Mouse (Mus musculus) olfactory bulb, adult 2 months (tissue): ENCODE data around the gene Trim33. TPM values are rescaled to one million over a fixed set of nuclear protein-coding genes. Genes with fewer than 3 reads are reported as not detected.

Experiments
- H3K27ac ChIP-seq: fragments of 200-500 bp; 2 replicates; pipeline ENCODE4 v1.5.1; 2012; ENCODE audit warnings: low read depth, low read length; ENCODE audit not compliant: insufficient read depth
- H3K4me1 ChIP-seq: fragments of 200-500 bp; 2 replicates; pipeline ENCODE4 v1.6.1; 2012; ENCODE audit warnings: low read length; ENCODE audit not compliant: control insufficient read depth, insufficient read depth
- H3K4me3 ChIP-seq: fragments of 200-500 bp; 2 replicates; pipeline ENCODE4 v1.5.1; 2012; ENCODE audit warnings: mild to moderate bottlenecking, low read depth, low read length, moderate library complexity; ENCODE audit not compliant: insufficient read depth
- CTCF ChIP-seq: fragments of 200-500 bp; IDR thresholded peaks from 2 replicates; pipeline ENCODE4 v1.5.1; 2012; ENCODE audit warnings: low read depth, mild to moderate bottlenecking, low read length, moderate library complexity; ENCODE audit not compliant: insufficient read depth
- POLR2A ChIP-seq: fragments of 200-500 bp; IDR thresholded peaks from 2 replicates; pipeline ENCODE4 v1.6.1; 2012; ENCODE audit warnings: mild to moderate bottlenecking, low read depth, low read length, moderate library complexity; ENCODE audit not compliant: insufficient read depth
- WGBS: fragments of 180-500 bp; shearing (Covaris S2); methylation state at CpG from one replicate; pipeline ENCODE4 v1.1.7; 2018; 5-methylcytosine and 5-hydroxymethylcytosine counted together
- polyA plus RNA-seq: library from polyadenylated mRNA; stranded (reverse); fragments of >200 nt; gene quantifications from 2 replicates; pipeline ENCODE4 v1.2.4, GENCODE M21; 2012; ENCODE audit warnings: low replicate concordance; ENCODE audit not compliant: missing spikeins, insufficient read depth, insufficient read length

Trim33 gene
- polyA plus RNA-seq, 1 experiment = 252 TPM

DNA sequence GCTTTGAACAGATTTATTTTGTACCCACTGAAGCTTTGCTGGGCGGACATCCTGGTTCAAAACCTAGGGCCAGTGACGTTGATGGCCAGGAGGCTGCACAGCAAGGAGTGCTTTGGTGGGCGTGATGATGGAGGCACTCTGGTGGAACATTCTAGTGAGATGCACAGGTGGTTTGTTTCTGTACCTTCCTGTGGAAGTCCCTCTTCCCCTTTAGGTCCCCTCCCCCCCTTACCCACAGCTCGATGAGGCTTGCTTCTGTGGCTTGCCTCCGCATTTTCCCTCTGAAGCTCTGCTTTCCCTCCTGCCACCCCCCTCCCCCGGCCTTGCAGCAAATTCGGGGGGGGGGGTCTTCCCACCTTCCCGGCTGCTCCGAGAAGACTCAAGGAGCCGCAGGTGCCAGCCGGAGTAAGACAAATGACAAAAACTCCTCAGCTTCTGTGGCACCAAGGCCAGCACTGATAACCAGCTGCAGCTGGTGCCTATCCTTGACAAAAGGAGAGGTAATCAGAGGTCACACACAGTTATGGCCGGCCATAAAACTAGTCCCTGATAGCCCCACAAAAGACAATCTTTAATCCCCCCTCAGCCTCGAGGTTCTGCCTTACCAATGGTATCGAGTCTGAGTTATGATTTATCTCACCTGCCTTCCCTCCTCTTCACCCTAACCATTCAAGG lies 96.2 kb downstream of the Trim33 start:
- WGBS = 66% methylated on average over 14 of the region's 14 CpGs
- Histone ChIP-seq H3K4me1 (no peaks in the 10 kb centered on the region), H3K4me3 (no peak overlapping the region), H3K27ac (no peak overlapping the region)
- TF ChIP-seq POLR2A = no peak
- TF ChIP-seq CTCF = no peak

DNA sequence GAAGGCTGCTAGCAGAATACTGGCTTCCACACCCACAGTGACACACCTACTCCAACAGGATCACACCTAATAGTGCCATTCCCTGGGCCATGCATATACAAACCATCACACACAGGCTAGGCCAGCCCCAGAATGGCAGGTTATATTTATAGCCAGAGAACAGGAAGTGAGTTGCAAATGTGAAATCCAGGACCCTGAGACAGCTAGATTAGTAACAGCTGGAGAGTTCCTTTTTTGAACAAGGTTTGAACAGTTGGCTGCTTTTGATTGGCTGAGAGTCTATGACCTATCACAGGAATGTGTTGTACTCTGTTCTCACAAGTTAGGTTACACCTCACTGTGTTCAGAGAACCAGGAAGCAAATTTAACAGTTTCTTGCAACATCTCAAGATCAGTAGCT lies 98.9 kb downstream of the Trim33 start:
- Histone ChIP-seq H3K27ac (no peak overlapping the region), H3K4me3 (no peak overlapping the region)

DNA sequence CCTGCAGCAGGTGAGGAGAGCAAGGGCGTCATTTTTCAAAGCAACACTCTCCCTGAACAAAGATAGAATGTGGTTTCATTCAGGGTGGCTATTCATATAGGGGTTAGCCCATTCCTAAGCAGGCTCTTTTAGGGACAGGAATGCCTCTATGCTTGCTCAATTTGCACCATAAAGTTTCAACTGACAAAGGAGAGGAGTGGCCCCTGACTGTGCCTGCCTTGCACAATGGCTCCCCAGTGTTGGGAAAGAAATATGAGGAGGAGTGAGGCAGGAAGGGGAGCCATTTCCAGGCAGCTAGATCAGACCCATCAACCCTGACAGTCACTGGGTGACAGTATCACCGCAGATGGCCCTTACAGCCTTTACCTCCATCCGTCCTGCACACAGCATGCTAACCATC lies 100.3 kb downstream of the Trim33 start:
- TF ChIP-seq POLR2A (no peak), CTCF (no peak)
- Histone ChIP-seq H3K4me1 (peaks cover 2% of the 10 kb centered on the region; the same call in 1 of the 2 replicates), H3K27ac (no peak overlapping the region), H3K4me3 (no peak overlapping the region)
- WGBS = 82% methylated on average over 3 of the region's 3 CpGs

More for the DNA sequence above, 98.9 kb downstream of the Trim33 start:
- TF ChIP-seq POLR2A = no peak
- TF ChIP-seq CTCF = no peak
- H3K4me1 ChIP-seq = no peaks in the 10 kb centered on the region

DNA sequence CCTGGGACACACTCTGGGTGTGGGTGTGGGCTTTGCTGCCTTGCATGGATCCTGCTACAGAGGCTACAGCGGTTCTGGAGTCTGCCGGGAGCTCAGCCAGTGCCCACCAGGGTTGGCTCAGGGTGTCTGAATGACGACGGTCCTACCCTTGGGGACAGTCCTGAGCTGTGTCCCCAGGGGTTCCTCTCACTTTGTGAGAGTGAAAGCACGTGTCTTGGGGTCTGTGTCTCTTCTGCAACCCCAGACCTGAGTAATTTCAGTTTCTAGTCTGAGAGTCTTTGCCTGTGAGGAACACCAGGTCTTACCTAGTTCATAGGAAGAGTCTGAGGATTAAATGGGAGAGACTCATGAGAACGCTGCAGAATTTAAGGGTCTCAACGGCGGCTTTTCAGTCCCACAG lies 101.7 kb downstream of the Trim33 start:
- TF ChIP-seq POLR2A = no peak
- TF ChIP-seq CTCF = no peak
- no peak overlapping the region for H3K27ac ChIP-seq
- 89% methylated on average over 8 of the region's 8 CpGs for WGBS
- peaks cover 2% of the 10 kb centered on the region; the same call in 1 of the 2 replicates for H3K4me1 ChIP-seq
- H3K4me3 ChIP-seq = no peak overlapping the region

DNA sequence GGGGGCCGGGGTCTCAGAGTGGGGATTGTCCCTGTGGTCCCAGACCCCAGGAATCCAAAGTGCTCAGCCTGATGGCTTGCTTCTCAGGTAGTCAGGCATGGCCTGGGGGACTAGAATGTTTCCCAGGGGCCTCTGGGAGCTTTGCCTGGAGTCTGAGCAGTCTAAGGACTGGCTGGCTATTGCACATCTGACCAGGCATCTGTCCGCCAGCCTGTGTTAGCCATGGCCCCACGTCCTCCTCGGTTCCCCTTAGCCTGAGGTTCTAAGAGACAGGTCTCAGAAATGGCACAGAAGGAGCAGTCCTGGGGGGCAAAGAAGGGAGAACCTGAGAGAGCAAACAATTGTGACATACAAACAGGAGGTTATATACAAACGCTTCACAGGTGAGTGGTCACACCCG lies 102.3 kb downstream of the Trim33 start:
- H3K4me1 ChIP-seq = peaks cover 2% of the 10 kb centered on the region; the same call in 1 of the 2 replicates
- 96% methylated on average over 6 of the region's 6 CpGs for WGBS
- TF ChIP-seq CTCF (no peak), POLR2A (no peak)

DNA sequence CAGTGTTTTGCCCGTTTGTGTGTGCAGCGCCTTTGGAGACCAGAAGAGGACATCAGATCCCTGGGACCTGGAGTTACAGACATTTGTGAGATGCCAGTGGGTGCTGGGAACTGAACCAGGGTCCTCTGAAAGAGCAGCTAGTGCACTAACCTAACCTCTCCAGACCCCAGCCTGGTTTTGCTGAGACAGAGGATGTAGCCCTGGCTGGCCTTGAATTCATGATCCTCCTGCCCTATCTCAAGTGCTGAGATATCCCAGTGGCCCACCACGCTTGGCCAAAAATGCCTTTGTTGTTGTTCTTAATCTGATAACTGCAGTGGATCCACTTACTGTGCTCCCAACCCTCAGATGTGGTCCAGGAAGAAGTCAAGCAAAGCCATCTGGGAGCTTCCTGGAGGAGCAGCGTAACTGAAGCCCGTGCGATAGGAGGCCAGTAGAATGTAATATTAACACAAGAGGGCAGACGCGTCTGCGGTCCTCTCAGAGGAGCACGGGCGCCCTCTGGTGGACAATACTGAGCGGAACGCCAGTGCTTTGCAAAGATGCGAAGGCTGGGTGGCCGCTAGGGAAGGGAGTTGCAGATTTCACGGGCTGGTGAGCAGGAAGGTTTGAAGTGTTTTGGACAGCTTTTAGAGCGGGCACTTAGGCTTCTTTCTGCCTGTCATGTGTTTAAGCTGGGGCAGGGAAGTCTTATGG lies 103.9 kb downstream of the Trim33 start:
- no peak for TF ChIP-seq POLR2A
- TF ChIP-seq CTCF = peak; percentile 98
- H3K4me3 ChIP-seq = no peak overlapping the region
- peaks cover 2% of the 10 kb centered on the region; the same call in 1 of the 2 replicates for H3K4me1 ChIP-seq
- 17% methylated on average over 17 of the region's 17 CpGs for WGBS
- no peak overlapping the region for H3K27ac ChIP-seq

More for the DNA sequence above, 102.3 kb downstream of the Trim33 start:
- H3K27ac ChIP-seq = no peak overlapping the region
- no peak overlapping the region for H3K4me3 ChIP-seq

DNA sequence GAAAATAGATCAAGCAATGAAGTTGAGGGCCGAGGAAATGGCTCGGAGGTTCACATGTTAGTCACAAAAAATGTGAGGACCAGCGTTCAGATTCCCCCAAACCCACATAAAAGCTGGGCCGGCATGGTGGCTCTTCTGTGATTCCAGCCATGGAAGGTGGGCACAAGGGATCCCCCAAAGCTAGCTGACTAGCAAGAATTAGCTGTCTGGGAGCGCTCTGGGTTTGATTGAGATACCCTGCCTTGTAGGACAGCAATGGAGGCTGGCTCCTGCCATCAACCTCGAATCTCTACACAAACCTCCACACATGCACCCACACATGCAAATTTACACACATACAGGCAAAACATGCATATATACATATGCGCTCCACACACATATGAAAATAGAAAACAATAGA lies 105.4 kb downstream of the Trim33 start:
- H3K4me3 ChIP-seq = no peak overlapping the region
- no peak overlapping the region for H3K27ac ChIP-seq
- WGBS = 93% methylated on average over 7 of the region's 7 CpGs
- peaks cover 2% of the 10 kb centered on the region; the same call in 1 of the 2 replicates for H3K4me1 ChIP-seq
- TF ChIP-seq POLR2A = no peak

DNA sequence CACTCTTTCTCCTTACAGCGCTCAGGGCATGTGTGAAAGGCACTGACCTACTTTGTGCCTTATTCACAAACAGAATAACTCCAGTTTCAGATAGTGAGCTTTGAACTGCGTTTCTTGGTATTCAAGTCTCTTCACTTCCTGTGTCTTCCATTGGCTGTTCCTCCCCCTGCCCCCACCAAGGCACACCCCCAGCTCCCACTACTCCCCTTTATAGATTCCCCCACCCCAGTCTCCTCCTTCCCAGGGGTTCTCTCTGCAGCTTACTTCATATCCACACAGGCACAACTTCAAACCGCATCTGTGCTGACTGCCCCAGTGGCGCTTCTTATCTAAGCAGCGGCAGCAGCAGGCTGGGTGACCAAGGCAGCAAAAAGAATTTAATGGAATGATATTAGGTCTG lies 105.9 kb downstream of the Trim33 start:
- H3K4me1 ChIP-seq = peaks cover 2% of the 10 kb centered on the region; the same call in 1 of the 2 replicates
- 72% methylated on average over 5 of the region's 5 CpGs for WGBS
- no peak overlapping the region for H3K27ac ChIP-seq
- TF ChIP-seq CTCF (no peak), POLR2A (no peak)
- H3K4me3 ChIP-seq = no peak overlapping the region
